Mouse (Mus musculus) embryo, embryonic 10 days (tissue): Measurements from ENCODE around the gene Pde2a.
A peak's percentile ranks its signal among the peaks of the same experiment; 100 is the strongest.

Experiments used
- DNase-seq: peaks from one replicate; pipeline ENCODE4 v3.0.0-alpha.2; 2015; ENCODE audit warnings: low spot score

Pde2a gene

GRCm38 (mm10) chr7:101453725-101454124 is 32.2 kb downstream of the Pde2a start:
- DNase-seq: peak; percentile 29

DNA sequence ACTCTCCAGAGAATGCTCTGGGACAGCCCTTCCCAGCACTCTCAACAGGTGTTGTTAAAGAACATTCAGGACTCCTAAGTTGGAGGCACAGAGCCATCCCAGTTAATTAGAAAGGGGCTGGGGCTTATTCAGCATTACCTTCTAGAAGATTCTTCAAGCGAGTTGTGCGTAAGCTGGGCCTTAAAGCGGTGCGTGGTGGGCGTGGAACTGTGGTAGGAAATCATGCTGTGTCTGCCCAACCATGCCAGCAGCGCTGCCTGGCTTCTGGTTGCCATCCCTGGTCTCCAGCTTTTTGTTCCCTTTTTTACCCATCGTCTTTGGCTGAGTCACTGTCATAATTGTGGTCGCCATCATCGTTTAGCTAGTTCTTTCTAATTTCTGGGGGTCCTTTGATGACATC is 33.0 kb downstream of the Pde2a start:
- DNase-seq: no peak

DNA sequence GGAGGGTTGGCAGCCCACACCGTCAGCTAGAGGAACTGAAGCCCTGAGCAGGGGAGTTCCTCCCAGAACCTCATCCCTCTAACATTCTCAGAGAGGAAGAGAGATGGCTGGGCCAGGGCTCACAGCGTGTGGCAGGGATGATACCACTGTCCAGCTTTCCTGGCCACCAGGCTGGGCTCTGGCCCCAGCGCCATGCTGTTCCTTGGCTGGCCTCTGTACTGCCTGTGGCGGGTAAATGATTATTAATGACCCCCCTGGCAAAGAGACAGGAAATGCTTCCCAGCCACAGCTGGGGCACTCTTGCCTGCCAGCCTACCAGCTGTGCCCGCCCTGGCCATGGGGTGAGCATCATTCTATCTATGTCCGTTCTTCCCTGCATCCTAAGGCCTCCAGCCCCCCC is 33.6 kb downstream of the Pde2a start:
- DNase-seq: no peak

DNA sequence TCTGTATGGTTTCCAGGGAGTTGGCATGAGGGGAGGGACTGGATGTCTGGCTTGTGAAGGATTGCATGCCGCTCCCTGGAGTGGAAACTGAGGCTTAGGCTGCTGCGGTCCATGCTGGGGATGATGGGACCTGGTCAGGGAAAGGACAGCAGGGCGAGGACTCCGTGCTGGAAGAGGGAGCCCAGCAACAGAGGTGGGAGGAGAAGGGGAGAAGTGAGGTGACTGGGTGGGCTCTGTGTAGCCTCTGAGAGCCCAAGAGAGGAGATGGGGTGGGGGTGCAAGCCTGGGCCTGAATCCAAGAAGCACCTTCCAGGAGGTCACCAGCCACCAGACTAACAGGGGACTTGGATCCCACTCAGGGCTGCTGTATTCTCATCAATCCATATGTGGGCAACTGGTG is 34.8 kb downstream of the Pde2a start:
- no peak for DNase-seq

DNA sequence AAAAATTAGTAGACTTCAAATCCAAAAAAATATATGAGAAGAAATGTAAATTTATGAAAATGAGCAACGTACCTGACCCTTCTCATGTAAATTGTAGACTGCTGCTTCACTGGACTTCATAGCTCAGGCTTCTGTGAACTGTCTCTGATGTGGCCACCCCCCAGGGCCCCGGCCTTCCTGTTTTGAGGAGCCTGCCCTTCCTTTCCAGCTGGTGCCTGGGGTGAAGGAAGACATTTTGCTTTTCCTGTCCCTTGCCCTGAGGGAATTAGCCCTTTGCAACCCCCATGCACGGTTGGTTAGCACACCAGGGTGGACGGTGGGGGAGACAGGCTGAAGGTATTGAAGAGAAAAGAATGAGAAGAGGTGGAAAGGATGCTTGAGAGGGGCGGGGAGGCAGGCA is 35.3 kb downstream of the Pde2a start:
- DNase-seq: no peak

DNA sequence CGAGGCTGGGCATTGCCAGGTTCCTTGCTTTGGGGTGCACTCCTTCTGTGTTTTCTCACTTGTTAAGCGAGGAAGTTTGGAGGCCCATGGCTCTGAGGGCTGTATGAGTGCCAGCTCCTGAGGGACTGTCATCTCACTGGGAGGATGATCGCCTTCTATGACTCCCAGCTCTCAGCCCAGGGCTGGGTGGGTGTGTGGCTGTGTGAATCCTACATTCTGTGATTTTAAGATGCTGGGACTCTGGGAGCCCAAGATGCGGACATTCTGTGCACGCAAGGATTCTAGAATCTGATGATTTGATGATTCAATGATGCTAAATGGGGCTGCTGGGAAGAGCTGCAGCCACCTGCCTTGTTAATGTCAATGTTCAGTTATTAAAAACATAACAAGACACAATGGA is 35.8 kb downstream of the Pde2a start:
- no peak for DNase-seq

- no peak for DNase-seq
These were observed 36.3 kb downstream of the Pde2a start for GRCm38 (mm10) chr7:101457801-101458200.

DNA sequence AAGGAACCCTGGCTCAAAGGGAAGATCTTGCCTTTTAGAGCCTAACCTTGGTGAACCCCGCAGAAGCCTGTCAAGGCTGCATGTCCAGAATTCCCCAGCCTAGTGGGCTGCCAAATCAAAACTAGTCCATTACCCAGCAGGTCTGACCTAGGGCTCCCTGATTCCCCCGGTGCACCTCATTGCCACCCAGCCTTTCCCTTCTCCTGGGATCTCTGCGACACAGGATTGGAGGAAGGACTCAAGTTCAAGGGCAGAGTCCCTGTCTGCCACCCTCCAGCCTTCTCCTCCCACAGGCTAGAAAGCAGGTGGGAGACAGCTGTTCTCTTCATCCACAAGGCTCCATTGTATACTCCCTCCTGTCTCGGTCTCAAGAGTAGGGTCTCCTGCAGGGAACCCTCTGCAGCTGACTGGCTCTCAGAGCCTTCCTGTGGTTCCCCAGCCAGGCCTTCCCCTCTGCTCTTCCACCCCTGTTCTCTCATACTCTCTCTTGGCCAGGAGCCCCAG is 36.8 kb downstream of the Pde2a start:
- no peak for DNase-seq

- DNase-seq: no peak
These were observed 37.9 kb downstream of the Pde2a start for GRCm38 (mm10) chr7:101459305-101459813.

GRCm38 (mm10) chr7:101459923-101460607 is 38.6 kb downstream of the Pde2a start:
- DNase-seq: no peak

- DNase-seq: no peak
These were observed 39.1 kb downstream of the Pde2a start for GRCm38 (mm10) chr7:101460608-101460957.

DNA sequence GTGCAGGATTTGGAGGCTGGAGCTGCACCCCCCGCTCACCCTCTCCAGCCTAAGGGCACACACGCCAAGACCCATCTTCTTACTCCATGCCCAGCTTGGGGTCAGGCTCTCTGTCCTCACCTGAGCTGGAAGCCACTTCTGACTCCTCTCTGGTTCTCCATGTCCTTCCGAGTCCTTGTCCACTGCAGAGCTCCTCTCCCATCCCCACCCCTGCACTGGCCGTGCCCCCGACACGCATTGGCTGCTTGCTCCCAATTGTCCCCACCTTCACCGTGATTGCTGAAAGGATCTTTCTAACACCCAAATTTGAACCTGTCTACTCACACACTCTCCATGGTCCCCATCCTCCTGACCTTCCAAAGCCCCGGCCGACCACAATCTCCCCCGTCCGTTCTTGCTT is 40.1 kb downstream of the Pde2a start:
- DNase-seq: no peak

- DNase-seq: no peak
These were observed 41.0 kb downstream of the Pde2a start for GRCm38 (mm10) chr7:101462327-101463068.

GRCm38 (mm10) chr7:101463665-101464271 is 42.3 kb downstream of the Pde2a start:
- DNase-seq: no peak

- DNase-seq: no peak
These were observed 43.4 kb downstream of the Pde2a start for GRCm38 (mm10) chr7:101464927-101465326.

DNA sequence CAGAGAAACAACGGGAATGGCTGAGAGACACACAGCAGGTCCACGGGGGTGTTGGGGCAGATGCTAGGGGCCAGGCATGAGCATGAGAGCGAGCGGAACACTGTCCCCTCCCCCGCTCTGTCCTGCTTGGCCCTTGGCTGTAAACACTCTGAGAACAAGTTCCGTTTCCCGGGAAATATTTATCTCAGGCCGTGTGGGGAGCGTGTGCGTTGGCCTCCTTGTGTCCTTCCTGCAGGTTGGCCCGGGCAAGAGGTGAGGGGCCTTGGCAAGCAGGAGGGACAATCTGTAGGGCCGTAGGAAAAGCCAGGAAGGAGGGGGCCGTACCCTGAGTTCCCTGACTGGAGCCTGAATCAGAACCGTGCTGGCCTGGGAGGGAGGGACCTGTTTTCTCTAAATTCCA is 43.9 kb downstream of the Pde2a start:
- peak; percentile 63 for DNase-seq

- DNase-seq: no peak
These were observed 44.5 kb downstream of the Pde2a start for GRCm38 (mm10) chr7:101465850-101466580.

- no peak for DNase-seq
These were observed 45.1 kb downstream of the Pde2a start for GRCm38 (mm10) chr7:101466581-101467081.

DNA sequence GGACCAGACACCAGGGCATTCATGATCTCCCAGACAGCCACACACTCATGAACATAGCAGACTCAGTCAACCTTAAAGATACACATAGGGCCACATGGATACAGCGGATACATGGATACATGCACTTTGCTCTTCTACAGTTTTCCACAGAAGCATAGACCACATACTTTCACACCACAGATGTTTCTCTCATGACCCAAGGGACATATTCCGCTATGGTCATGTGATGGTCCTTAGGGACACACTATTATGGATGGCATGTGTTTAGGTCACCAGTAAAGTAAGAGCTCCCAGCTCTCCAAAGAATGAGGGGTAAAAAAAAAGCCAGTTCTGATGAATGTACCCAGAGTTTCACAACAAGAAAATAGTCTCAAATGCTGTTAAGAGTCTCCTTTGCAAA is 49.9 kb downstream of the Pde2a start:
- DNase-seq: no peak

DNA sequence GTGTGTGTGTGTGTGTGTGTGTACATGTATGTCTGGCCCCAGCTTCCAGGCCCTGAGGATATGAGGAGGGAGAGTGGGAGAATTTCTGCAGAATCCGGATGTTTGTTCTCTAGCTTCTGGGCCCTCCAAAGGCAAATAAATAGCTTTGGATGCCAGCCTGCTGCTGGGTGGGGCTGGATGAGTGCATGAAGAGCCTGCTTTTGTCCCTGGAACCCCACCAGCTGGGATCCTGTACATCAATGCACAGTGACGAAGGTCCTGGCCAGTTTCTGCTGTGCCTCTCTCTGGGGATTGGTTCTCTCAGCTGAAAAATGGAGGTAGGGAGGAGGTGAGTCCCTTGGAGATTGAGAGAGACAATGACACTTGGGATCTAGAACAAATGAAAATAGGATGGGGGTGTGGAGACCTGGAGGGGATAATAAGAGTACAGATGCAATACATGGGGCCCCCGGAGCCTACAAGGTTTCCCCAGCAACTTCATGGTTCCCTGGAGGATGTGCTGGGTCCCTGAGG is 50.5 kb downstream of the Pde2a start:
- DNase-seq: no peak

DNA sequence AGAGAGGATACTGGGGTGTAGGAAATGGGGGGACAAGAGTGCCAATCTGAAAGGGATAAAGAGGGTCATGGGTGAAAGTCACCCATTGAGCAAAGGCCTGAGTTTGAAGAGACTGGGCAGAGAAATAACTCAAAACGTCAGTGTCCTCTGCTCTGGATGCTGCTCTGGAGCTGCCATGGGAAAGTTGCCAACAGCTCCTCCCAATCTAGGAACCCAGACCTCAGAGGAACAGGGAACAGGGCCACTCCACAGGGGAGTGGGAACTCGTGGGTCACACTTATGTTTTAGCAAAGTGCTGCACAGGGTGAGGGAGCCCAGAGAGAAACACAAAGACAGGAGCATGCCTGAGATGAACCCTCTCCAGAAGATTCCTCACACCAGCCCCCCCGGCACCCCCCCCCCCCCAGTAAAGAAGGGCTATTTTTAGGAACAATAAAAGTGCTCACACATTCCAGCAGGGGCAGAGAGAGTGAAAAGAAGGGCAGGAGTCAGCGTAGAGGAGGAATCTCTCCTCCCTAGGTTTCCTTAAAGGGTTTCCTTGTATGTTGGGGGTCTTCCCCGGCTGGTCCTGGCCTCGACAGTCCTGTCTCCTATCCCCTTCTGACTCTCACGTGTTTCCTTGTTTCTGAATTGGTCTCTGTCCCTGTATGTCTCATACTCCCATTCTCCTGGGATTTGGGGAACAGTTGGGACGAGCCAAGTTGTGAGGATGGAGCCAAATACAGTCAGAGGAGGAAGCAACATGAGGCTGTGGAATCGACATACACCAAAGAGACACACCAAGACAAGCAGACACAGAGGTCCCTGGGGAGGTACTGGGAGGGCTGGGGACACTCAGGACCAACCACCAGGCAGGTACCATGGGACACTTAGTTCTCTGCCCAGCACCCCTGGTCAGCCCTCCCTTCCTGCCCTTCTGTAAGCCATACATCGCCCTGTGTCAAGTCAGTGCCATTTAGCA is 51.4 kb downstream of the Pde2a start:
- no peak for DNase-seq
